Mouse (Mus musculus) gastrocnemius, postnatal 10 days (tissue): ENCODE data around the gene Tpbgl. TPM values are rescaled to one million over a fixed set of nuclear protein-coding genes. Genes with fewer than 3 reads are reported as not detected.

ENCODE experiments used
- DNase-seq: peaks from one replicate; pipeline ENCODE4 v3.0.0; 2021; ENCODE audit warnings: mixed read lengths
- total RNA-seq, 2 experiments: library from RNA; stranded (reverse); gene quantifications; 2 replicates each; pipeline ENCODE4 v1.2.3; 2021

Tpbgl gene
- total RNA-seq, 2 experiments from 2014 or later: 36.4 to 42.1 TPM

DNA sequence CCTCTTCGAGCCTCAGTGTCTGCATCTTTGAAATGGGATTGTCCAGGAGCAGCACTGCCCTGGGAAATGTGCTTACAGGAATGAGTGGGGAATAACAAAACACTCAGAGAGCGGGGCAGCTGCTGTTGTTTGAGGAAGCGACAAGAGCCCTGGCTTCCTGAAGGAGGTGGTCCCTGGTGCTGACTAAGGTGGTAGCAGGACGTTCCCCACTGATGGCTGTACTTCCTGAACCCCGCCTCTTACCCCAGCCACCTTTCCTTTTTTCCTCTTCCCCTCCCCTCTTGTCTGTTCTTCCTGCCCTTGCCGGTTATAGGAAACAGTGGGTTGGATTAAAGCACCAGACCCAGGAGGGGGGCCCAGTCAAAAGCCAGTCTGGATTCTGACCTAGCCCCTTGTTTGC lies 46.7 kb downstream of the Tpbgl start:
- DNase-seq: no peak

DNA sequence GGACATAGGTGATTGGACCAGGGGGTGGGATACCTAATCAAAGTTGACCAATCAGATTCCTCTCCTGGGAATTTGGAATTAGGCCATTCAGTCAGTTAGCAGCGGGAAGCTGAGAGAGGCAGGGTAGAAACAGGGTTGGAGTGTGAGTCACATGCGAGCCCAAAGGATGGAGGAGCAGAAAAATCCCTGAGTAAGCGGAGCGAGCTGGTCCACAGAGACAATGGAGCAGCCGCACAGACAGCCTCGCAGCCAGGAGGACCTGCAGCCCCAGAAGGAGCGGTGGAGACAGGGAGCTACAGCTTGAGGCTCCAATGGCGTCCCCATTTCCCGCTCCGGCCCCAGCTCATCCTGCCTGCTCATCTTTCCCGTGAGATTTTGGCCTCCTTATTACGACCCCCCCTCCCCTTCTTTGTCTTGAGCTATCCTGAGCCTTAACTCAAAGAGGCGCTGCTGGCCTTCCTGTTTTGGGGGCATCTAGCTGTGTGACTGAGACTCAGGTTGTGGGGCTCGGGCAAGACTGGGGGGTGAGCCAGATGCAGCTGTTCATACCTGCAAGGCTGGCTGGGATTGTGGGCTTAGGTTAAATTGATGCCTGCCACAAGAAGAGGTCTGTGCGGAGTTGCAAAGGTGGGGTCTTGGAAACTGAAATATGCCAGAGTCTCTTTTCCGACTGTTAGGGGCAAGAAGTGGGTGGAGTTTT lies 47.3 kb downstream of the Tpbgl start:
- DNase-seq: no peak

DNA sequence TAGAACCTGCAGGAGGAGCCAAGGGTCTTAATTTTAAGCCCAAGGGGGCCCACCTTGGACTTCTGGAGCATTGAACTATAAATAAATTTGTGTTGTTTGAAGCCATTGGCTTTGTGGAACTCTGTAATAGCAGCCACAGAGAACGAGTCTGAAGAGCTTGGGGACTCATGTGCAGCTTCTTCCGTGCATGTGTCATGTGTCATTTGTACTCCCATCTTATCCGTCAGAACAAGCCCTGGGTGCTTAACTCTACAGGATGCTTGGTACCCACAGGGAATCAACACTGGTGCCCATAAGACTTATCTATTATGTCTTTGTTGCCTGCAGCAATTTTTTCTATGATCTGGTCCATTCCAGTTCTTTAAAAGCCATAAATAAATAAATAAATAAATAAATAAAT lies 48.7 kb downstream of the Tpbgl start:
- no peak for DNase-seq

Other genes with a start within 250 kb of the Tpbgl start
- gene Gdpd5, start 245.7 kb downstream of the Tpbgl start, total RNA-seq: 1 to 10 TPM; 8.2 to 9.8 TPM
- under 1 TPM; 0.14 to 0.38 TPM for gene Klhl35, start 161.1 kb downstream of the Tpbgl start, total RNA-seq
- 100 to 1,000 TPM; 362 to 382 TPM for gene Rps3, start 143.4 kb downstream of the Tpbgl start, total RNA-seq
- gene Arrb1, start 91.6 kb downstream of the Tpbgl start, total RNA-seq: 10 to 100 TPM; 21.4 to 26.2 TPM
- gene Slco2b1, start 84.2 kb upstream of the Tpbgl start, total RNA-seq: 1 to 10 TPM; 8.8 to 9.8 TPM
- not detected for gene Olfr520, start 103.2 kb upstream of the Tpbgl start, total RNA-seq
- not detected for gene Olfr521, start 136.4 kb upstream of the Tpbgl start, total RNA-seq
- 1 to 10 TPM; 2.6 to 3.2 TPM for gene Neu3, start 201.3 kb upstream of the Tpbgl start, total RNA-seq
- 1 to 10 TPM; 1.3 TPM for gene Xrra1, start 232.0 kb upstream of the Tpbgl start, total RNA-seq
- 10 to 100 TPM; 55.7 to 62.1 TPM for gene Spcs2, start 236.4 kb upstream of the Tpbgl start, total RNA-seq